Mouse (Mus musculus): Measurements from ENCODE around the gene Smdt1.

- TF ChIP-seq CTCF (IDR thresholded peaks at IDR 0.05; ENCODE audit: low read depth) (0 out of 2 replicates have a peak, but pooled peaks have one; percentile 3), EP300 (optimal IDR thresholded peaks at IDR 0.05) (peak; percentile 94)
These were observed 7.2 kb downstream of the Smdt1 start for GRCm38 (mm10) chr15:82345820-82346470.
